Mouse (Mus musculus): Measurements from ENCODE around the gene Krtap4-7. TPM values are rescaled to one million over a fixed set of nuclear protein-coding genes. Genes with fewer than 3 reads are reported as not detected.
A peak's percentile ranks its signal among the peaks of the same experiment; 100 is the strongest.

Krtap4-7 gene
- polyA plus RNA-seq, 1 experiment from 2014 or later, result not detected

DNA sequence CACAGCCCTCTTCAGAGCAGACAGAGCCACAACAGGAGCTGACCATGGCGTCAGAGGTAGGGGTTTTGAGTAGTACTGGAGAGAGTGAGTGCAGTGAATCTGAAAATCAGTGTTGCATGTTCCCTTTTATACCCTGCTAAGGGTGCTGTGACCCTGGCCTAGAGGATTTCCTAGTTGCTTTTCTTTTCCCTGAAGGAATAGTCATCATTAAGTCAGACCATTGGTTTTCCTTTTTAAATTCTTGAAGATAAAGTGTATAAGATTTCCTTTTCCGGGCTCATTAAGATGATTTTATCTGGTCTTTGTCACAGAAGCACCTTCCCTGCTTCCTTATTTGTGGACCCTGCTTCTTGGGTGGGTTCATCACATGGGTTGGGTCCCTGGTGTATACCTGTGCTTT, 6.2 kb upstream of the Krtap4-7 start, which contains the start of gene Gm11555:
Gene Gm11555 (minus strand): TSS at position 101 of the 400 bp plus-strand sequence.
- no peaks in the 10 kb centered on the region for H3K27me3 ChIP-seq (ENCODE audit: control insufficient read depth, insufficient read depth, low read length)
- H3K4me1 ChIP-seq (ENCODE audit: control insufficient read depth, insufficient read depth, low read length), result no peaks in the 10 kb centered on the region
- no peak within 1 kb of the TSS for H3K9ac ChIP-seq (ENCODE audit: low read length)
- no peak within 1 kb of the TSS for H3K4me2 ChIP-seq (ENCODE audit: low read depth, severe bottlenecking)
- H3K27ac ChIP-seq (replicated peaks; ENCODE audit: low read depth, low read length), result no peak within 1 kb of the TSS
- DNase-seq (ENCODE audit: low spot score), result no peak
- no peaks in the 10 kb centered on the region for H3K9me3 ChIP-seq (ENCODE audit: control insufficient read depth, low read length)
- H3K4me3 ChIP-seq (ENCODE audit: low read depth, low read length), result no peak within 1 kb of the TSS
- WGBS, result 83% methylated on average over 2 of the region's 2 CpGs
- no peak for ATAC-seq (ENCODE audit: insufficient number of reproducible peaks, low FRiP score, low TSS enrichment, low read depth)
- H3K36me3 ChIP-seq (ENCODE audit: control insufficient read depth, insufficient read depth, low read length), result no peaks in the 10 kb centered on the region

DNA sequence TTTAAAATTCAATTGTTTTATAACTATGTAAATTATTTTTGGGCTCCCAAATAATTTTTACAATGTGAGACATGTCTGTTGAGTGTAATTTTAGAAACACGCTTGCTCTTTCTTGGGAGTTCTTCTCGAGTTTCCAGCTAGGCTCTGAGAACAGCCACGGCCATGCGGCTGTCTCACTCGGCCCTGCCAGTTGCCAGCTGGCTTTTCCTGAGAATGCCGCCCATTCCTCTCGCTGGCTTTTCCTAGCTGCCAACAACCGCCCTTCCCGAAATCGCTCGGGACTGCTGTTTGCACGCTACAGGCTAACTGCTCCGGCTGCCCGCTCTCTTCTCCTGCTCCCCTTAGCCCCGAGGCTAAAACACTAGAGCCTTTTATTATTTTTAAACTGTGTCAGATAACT, 2.6 kb upstream of the Krtap4-7 start:
- Histone ChIP-seq H3K9me3 (ENCODE audit: control insufficient read depth, low read length) (no peaks in the 10 kb centered on the region), H3K4me3 (ENCODE audit: low read depth, low read length) (no peak overlapping the region), H3K9ac (ENCODE audit: low read length) (no peak overlapping the region), H3K36me3 (ENCODE audit: control insufficient read depth, insufficient read depth, low read length) (no peaks in the 10 kb centered on the region), H3K4me1 (ENCODE audit: control insufficient read depth, insufficient read depth, low read length) (no peaks in the 10 kb centered on the region), H3K27me3 (ENCODE audit: control insufficient read depth, insufficient read depth, low read length) (no peaks in the 10 kb centered on the region), H3K4me2 (ENCODE audit: low read depth, severe bottlenecking) (no peak overlapping the region), H3K27ac (replicated peaks; ENCODE audit: low read depth, low read length) (no peak overlapping the region)
- WGBS, result 83% methylated on average over 15 of the region's 15 CpGs
- ATAC-seq (ENCODE audit: insufficient number of reproducible peaks, low FRiP score, low TSS enrichment, low read depth) (no peak), DNase-seq (ENCODE audit: low spot score) (no peak)

DNA sequence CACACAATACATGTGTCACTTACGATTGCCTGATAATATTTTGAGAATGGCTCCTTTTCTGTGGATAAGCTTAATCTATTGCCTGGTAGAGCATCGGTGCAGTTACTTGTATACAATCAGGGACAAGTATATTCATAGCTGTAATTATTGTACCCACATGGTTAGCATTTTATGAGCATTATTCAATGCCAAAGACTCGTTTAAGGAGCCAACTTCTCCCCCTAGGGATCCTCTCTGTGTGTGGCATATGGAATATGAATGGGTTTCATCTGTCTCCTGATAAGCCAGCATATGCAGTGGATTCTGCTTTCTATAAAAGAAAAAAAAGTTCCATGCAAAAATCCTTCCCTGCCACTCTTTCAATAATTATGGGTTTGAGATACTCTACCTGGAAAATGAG, 462 bp upstream of the Krtap4-7 start:
- H3K4me3 ChIP-seq (ENCODE audit: low read depth, low read length), result no peak overlapping the region
- no peaks in the 10 kb centered on the region for H3K36me3 ChIP-seq (ENCODE audit: control insufficient read depth, insufficient read depth, low read length)
- no peak overlapping the region for H3K27ac ChIP-seq (replicated peaks; ENCODE audit: low read depth, low read length)
- DNase-seq (ENCODE audit: low spot score), result no peak
- H3K4me1 ChIP-seq (ENCODE audit: control insufficient read depth, insufficient read depth, low read length), result no peaks in the 10 kb centered on the region
- no peak overlapping the region for H3K4me2 ChIP-seq (ENCODE audit: low read depth, severe bottlenecking)
- no peak for ATAC-seq (ENCODE audit: insufficient number of reproducible peaks, low FRiP score, low TSS enrichment, low read depth)
- H3K27me3 ChIP-seq (ENCODE audit: control insufficient read depth, insufficient read depth, low read length), result no peaks in the 10 kb centered on the region
- H3K9me3 ChIP-seq (ENCODE audit: control insufficient read depth, low read length), result no peaks in the 10 kb centered on the region
- H3K9ac ChIP-seq (ENCODE audit: low read length), result no peak overlapping the region
- 74% methylated on average over 3 of the region's 3 CpGs for WGBS

DNA sequence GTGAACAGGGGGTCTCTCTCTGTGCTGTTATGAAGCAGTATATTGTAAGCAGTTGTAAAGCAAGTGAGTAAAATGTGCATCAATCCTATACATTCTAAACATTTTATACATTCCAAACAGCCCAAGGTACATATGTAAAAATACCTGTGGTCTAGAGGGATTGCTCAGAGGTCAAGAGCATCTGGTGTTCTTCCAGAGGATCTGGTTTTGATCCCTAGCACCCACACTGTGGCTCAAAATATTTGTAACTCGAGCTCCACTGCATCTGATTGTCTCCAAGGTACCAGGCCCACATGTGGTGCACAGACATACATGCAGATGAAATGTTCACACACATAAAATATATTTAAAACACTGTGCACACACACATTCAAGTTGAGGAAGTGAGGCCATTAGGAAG, 3.0 kb downstream of the Krtap4-7 start:
- DNase-seq (ENCODE audit: low spot score) (no peak), ATAC-seq (ENCODE audit: insufficient number of reproducible peaks, low FRiP score, low TSS enrichment, low read depth) (no peak)
- Histone ChIP-seq H3K9me3 (ENCODE audit: control insufficient read depth, low read length) (no peaks in the 10 kb centered on the region), H3K27ac (replicated peaks; ENCODE audit: low read depth, low read length) (no peak overlapping the region), H3K4me3 (ENCODE audit: low read depth, low read length) (no peak overlapping the region), H3K4me1 (ENCODE audit: control insufficient read depth, insufficient read depth, low read length) (no peaks in the 10 kb centered on the region), H3K4me2 (ENCODE audit: low read depth, severe bottlenecking) (no peak overlapping the region), H3K9ac (ENCODE audit: low read length) (no peak overlapping the region), H3K36me3 (ENCODE audit: control insufficient read depth, insufficient read depth, low read length) (no peaks in the 10 kb centered on the region), H3K27me3 (ENCODE audit: control insufficient read depth, insufficient read depth, low read length) (no peaks in the 10 kb centered on the region)
- 25% methylated on average over 1 of the region's 1 CpGs for WGBS

DNA sequence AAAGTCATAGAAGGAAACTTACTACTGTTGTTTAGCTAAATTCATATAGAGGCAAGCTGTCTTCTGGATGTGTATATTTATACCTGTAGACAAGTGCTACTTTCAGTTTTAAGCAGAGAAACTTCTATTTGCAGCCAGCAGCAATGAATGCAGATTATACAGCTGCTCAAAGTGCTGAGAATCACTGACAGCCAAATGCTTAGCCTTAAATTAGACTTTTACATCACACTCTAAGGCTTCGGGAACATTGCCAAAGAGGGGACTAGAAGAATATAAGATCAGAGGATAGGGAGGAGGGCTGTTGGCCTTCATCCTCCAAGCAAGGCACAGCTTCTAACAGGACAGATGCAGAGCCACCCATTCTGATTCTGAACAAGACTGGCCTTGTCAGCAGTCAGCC, 6.8 kb downstream of the Krtap4-7 start:
- WGBS, result 69% methylated on average over 1 of the region's 1 CpGs
- Histone ChIP-seq H3K27me3 (ENCODE audit: control insufficient read depth, insufficient read depth, low read length) (no peaks in the 10 kb centered on the region), H3K27ac (replicated peaks; ENCODE audit: low read depth, low read length) (no peak overlapping the region), H3K4me2 (ENCODE audit: low read depth, severe bottlenecking) (no peak overlapping the region), H3K9me3 (ENCODE audit: control insufficient read depth, low read length) (no peaks in the 10 kb centered on the region), H3K4me3 (ENCODE audit: low read depth, low read length) (no peak overlapping the region), H3K4me1 (ENCODE audit: control insufficient read depth, insufficient read depth, low read length) (no peaks in the 10 kb centered on the region), H3K36me3 (ENCODE audit: control insufficient read depth, insufficient read depth, low read length) (no peaks in the 10 kb centered on the region), H3K9ac (ENCODE audit: low read length) (no peak overlapping the region)
- no peak for ATAC-seq (ENCODE audit: insufficient number of reproducible peaks, low FRiP score, low TSS enrichment, low read depth)
- DNase-seq (ENCODE audit: low spot score), result no peak

DNA sequence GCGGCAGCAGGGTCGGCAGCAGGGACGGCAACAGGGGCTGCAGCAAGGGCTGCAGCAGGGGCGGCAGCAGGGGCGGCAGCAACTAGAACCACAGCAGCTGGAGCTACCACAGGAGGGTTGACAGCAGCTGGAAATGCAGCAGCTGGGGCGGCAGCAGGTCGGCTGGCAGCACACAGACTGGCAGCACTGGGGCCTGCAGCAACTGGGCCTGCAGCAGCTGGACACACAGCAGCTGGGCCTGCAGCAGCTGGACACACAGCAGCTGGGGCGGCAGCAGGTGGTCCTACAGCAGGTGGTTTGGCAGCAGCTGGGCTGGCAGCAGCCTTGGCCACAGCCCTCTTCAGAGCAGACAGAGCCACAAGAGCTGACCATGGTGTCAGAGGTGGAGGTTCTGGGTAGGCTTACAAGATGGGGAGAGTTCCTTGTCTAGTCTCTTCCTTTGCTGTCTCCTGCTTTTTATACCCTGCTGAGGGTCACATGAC, 9.2 kb downstream of the Krtap4-7 start, which contains the start of gene Krtap4-2:
Gene Krtap4-2 (minus strand): TSS at position 432 of the 482 bp plus-strand sequence.
- H3K27ac ChIP-seq (replicated peaks; ENCODE audit: low read depth, low read length), result no peak within 1 kb of the TSS
- H3K9me3 ChIP-seq (ENCODE audit: control insufficient read depth, low read length), result no peaks in the 10 kb centered on the region
- H3K36me3 ChIP-seq (ENCODE audit: control insufficient read depth, insufficient read depth, low read length), result no peaks in the 10 kb centered on the region
- ATAC-seq (ENCODE audit: insufficient number of reproducible peaks, low FRiP score, low TSS enrichment, low read depth), result no peak
- H3K27me3 ChIP-seq (ENCODE audit: control insufficient read depth, insufficient read depth, low read length), result no peaks in the 10 kb centered on the region
- no peak within 1 kb of the TSS for H3K4me3 ChIP-seq (ENCODE audit: low read depth, low read length)
- 34% methylated on average over 7 of the region's 8 CpGs for WGBS
- H3K4me1 ChIP-seq (ENCODE audit: control insufficient read depth, insufficient read depth, low read length), result no peaks in the 10 kb centered on the region
- DNase-seq (ENCODE audit: low spot score), result peak; percentile 22
- H3K4me2 ChIP-seq (ENCODE audit: low read depth, severe bottlenecking), result no peak within 1 kb of the TSS
- H3K9ac ChIP-seq (ENCODE audit: low read length), result no peak within 1 kb of the TSS

DNA sequence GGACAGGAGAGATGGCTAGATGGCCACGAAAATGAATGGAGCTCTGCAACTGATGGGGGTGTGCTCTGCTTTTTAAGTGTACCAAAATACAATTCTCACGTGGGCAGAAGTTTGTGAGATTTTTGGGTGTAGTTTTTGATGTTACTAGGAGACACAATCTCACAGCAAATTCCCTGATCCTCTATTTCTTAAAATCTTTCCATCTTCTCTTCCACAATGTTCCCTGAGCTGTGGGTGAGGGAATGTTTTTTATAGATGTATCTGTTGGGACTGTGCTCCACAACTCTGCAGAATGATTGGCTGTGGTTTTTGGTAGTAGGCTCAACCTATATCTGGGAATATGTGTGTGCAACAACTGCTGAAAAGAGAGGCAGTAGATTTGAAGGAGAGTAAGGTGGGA, 10.6 kb downstream of the Krtap4-7 start:
- no peak overlapping the region for H3K4me3 ChIP-seq (ENCODE audit: low read depth, low read length)
- no peaks in the 10 kb centered on the region for H3K4me1 ChIP-seq (ENCODE audit: control insufficient read depth, insufficient read depth, low read length)
- H3K36me3 ChIP-seq (ENCODE audit: control insufficient read depth, insufficient read depth, low read length), result no peaks in the 10 kb centered on the region
- ATAC-seq (ENCODE audit: insufficient number of reproducible peaks, low FRiP score, low TSS enrichment, low read depth) (no peak), DNase-seq (ENCODE audit: low spot score) (no peak)
- no peak overlapping the region for H3K27ac ChIP-seq (replicated peaks; ENCODE audit: low read depth, low read length)
- H3K4me2 ChIP-seq (ENCODE audit: low read depth, severe bottlenecking), result no peak overlapping the region
- no peaks in the 10 kb centered on the region for H3K27me3 ChIP-seq (ENCODE audit: control insufficient read depth, insufficient read depth, low read length)
- WGBS, result 74% methylated on average over 2 of the region's 2 CpGs
- H3K9me3 ChIP-seq (ENCODE audit: control insufficient read depth, low read length), result no peaks in the 10 kb centered on the region
- H3K9ac ChIP-seq (ENCODE audit: low read length), result no peak overlapping the region

DNA sequence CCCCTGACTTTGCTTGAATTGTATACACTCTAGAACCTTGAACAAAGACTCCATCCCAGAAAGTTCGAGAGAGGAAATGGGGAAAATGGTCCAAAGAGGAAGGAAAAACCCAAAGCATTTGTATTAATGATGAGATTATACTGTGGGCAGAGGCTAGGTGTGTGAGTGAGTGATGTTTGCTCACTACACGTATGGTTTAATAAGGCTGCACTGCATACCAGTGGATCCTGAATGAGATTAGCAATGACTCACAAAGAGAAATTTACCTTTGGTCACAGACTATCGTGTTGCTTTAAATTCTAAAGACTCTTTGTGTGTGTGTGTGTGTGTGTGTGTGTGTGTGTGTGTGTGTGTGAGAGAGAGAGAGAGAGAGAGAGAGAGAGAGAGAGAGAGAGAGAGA, 13.0 kb downstream of the Krtap4-7 start:
- 82% methylated on average over 3 of the region's 3 CpGs for WGBS
- ATAC-seq (ENCODE audit: insufficient number of reproducible peaks, low FRiP score, low TSS enrichment, low read depth) (no peak), DNase-seq (ENCODE audit: low spot score) (no peak)
- no peak overlapping the region for H3K9ac ChIP-seq (ENCODE audit: low read length)
- H3K4me1 ChIP-seq (ENCODE audit: control insufficient read depth, insufficient read depth, low read length), result no peaks in the 10 kb centered on the region
- H3K27ac ChIP-seq (replicated peaks; ENCODE audit: low read depth, low read length), result no peak overlapping the region
- no peaks in the 10 kb centered on the region for H3K36me3 ChIP-seq (ENCODE audit: control insufficient read depth, insufficient read depth, low read length)
- no peak overlapping the region for H3K4me3 ChIP-seq (ENCODE audit: low read depth, low read length)
- no peaks in the 10 kb centered on the region for H3K27me3 ChIP-seq (ENCODE audit: control insufficient read depth, insufficient read depth, low read length)
- no peaks in the 10 kb centered on the region for H3K9me3 ChIP-seq (ENCODE audit: control insufficient read depth, low read length)
- no peak overlapping the region for H3K4me2 ChIP-seq (ENCODE audit: low read depth, severe bottlenecking)

DNA sequence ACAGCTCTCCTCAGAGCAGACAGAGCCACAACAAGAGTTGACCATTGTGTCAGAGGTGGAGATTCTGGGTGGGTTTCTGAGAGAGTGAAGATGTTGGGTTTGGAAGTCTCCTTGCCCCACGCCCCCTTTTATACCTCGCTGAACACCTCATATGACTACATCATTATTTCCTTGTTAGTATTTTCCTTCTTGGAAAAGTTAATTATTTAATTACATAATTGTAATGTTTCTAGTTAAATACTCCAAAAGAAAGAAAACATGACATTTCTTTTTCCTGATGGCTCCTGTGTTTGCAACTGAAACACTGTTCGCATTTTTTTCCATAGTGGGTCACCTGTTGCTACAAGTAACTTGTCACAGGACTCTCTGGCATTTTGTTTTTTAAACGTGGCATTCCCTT, 15.8 kb downstream of the Krtap4-7 start, which contains the start of gene Krtap4-1:
Gene Krtap4-1 (minus strand): TSS at position 101 of the 400 bp plus-strand sequence.
- no peak for DNase-seq (ENCODE audit: low spot score)

More for the DNA sequence above, 15.8 kb downstream of the Krtap4-7 start, which contains the start of gene Krtap4-1:
- no peaks in the 10 kb centered on the region for H3K4me1 ChIP-seq (ENCODE audit: control insufficient read depth, insufficient read depth, low read length)
- no peak within 1 kb of the TSS for H3K27ac ChIP-seq (replicated peaks; ENCODE audit: low read depth, low read length)
- H3K4me2 ChIP-seq (ENCODE audit: low read depth, severe bottlenecking), result no peak within 1 kb of the TSS
- no peak within 1 kb of the TSS for H3K4me3 ChIP-seq (ENCODE audit: low read depth, low read length)
- no peaks in the 10 kb centered on the region for H3K9me3 ChIP-seq (ENCODE audit: control insufficient read depth, low read length)
- H3K36me3 ChIP-seq (ENCODE audit: control insufficient read depth, insufficient read depth, low read length), result no peaks in the 10 kb centered on the region
- no peak within 1 kb of the TSS for H3K9ac ChIP-seq (ENCODE audit: low read length)
- 78% methylated on average over 4 of the region's 4 CpGs for WGBS
- no peak for ATAC-seq (ENCODE audit: insufficient number of reproducible peaks, low FRiP score, low TSS enrichment, low read depth)
- H3K27me3 ChIP-seq (ENCODE audit: control insufficient read depth, insufficient read depth, low read length), result no peaks in the 10 kb centered on the region

Data from limb, embryonic 11.5 days (tissue).